Mouse (Mus musculus): ENCODE results near the gene Gga3. TPM values are rescaled to one million over a fixed set of nuclear protein-coding genes. Genes with fewer than 3 reads are reported as not detected.

Gene Gga3
- polyA plus RNA-seq, 1 experiment from 2014 or later: 24.5 TPM

GRCm38 (mm10) chr11:115641664-115642036, 37.8 kb upstream of the Gga3 start:
- 0 out of 2 replicates have a peak, but pooled peaks cover 3% of the 10 kb centered on the region for H3K4me1 ChIP-seq (ENCODE audit: insufficient read depth, low read length)
- no peaks in the 10 kb centered on the region for H3K9me3 ChIP-seq (ENCODE audit: low read length)
- no peak overlapping the region for H3K27ac ChIP-seq (ENCODE audit: low read length)
- H3K4me3 ChIP-seq (ENCODE audit: low read length): no peak overlapping the region
- peaks cover 9% of the 10 kb centered on the region; the same call in 1 of the 2 replicates for H3K36me3 ChIP-seq (ENCODE audit: insufficient read depth, low read length)
- no peak overlapping the region for H3K4me2 ChIP-seq (replicated peaks; ENCODE audit: low read depth, low read length)
- ATAC-seq (ENCODE audit: low FRiP score, low TSS enrichment): no peak
- H3K9ac ChIP-seq (replicated peaks; ENCODE audit: low read length): no peak overlapping the region
- WGBS: 85% methylated on average over 4 of the region's 4 CpGs
- H3K27me3 ChIP-seq (ENCODE audit: insufficient read depth, low read length): no peaks in the 10 kb centered on the region

GRCm38 (mm10) chr11:115640978-115641663, 37.3 kb upstream of the Gga3 start:
- H3K36me3 ChIP-seq (ENCODE audit: insufficient read depth, low read length): 0 out of 2 replicates have a peak, but pooled peaks cover 7% of the 10 kb centered on the region
- H3K9me3 ChIP-seq (ENCODE audit: low read length): no peaks in the 10 kb centered on the region
- 47% methylated on average over 14 of the region's 14 CpGs for WGBS
- no peak overlapping the region for H3K4me3 ChIP-seq (ENCODE audit: low read length)
- no peaks in the 10 kb centered on the region for H3K27me3 ChIP-seq (ENCODE audit: insufficient read depth, low read length)
- no peak overlapping the region for H3K9ac ChIP-seq (replicated peaks; ENCODE audit: low read length)
- ATAC-seq (ENCODE audit: low FRiP score, low TSS enrichment): no peak; the same call in 1 of the 2 replicates
- H3K27ac ChIP-seq (ENCODE audit: low read length): no peak overlapping the region
- H3K4me1 ChIP-seq (ENCODE audit: insufficient read depth, low read length): 0 out of 2 replicates have a peak, but pooled peaks cover 3% of the 10 kb centered on the region
- no peak overlapping the region for H3K4me2 ChIP-seq (replicated peaks; ENCODE audit: low read depth, low read length)

GRCm38 (mm10) chr11:115640311-115640828, 36.5 kb upstream of the Gga3 start:
- Histone ChIP-seq H3K4me3 (ENCODE audit: low read length) (no peak overlapping the region), H3K36me3 (ENCODE audit: insufficient read depth, low read length) (0 out of 2 replicates have a peak, but pooled peaks cover 7% of the 10 kb centered on the region), H3K9me3 (ENCODE audit: low read length) (no peaks in the 10 kb centered on the region), H3K27ac (ENCODE audit: low read length) (no peak overlapping the region), H3K4me2 (replicated peaks; ENCODE audit: low read depth, low read length) (no peak overlapping the region), H3K27me3 (ENCODE audit: insufficient read depth, low read length) (no peaks in the 10 kb centered on the region), H3K9ac (replicated peaks; ENCODE audit: low read length) (no peak overlapping the region), H3K4me1 (ENCODE audit: insufficient read depth, low read length) (0 out of 2 replicates have a peak, but pooled peaks cover 3% of the 10 kb centered on the region)
- no peak for ATAC-seq (ENCODE audit: low FRiP score, low TSS enrichment)
- 86% methylated on average over 3 of the region's 4 CpGs for WGBS

GRCm38 (mm10) chr11:115639540-115639939, 35.7 kb upstream of the Gga3 start:
- Histone ChIP-seq H3K27me3 (ENCODE audit: insufficient read depth, low read length) (no peaks in the 10 kb centered on the region), H3K4me3 (ENCODE audit: low read length) (no peak overlapping the region), H3K4me2 (replicated peaks; ENCODE audit: low read depth, low read length) (no peak overlapping the region), H3K27ac (ENCODE audit: low read length) (no peak overlapping the region), H3K4me1 (ENCODE audit: insufficient read depth, low read length) (0 out of 2 replicates have a peak, but pooled peaks cover 3% of the 10 kb centered on the region), H3K9me3 (ENCODE audit: low read length) (no peaks in the 10 kb centered on the region), H3K9ac (replicated peaks; ENCODE audit: low read length) (no peak overlapping the region), H3K36me3 (ENCODE audit: insufficient read depth, low read length) (0 out of 2 replicates have a peak, but pooled peaks cover 4% of the 10 kb centered on the region)
- WGBS: 66% methylated on average over 4 of the region's 4 CpGs
- peak; percentile 2; the same call in 1 of the 2 replicates for ATAC-seq (ENCODE audit: low FRiP score, low TSS enrichment)

- H3K4me1 ChIP-seq (ENCODE audit: insufficient read depth, low read length): 0 out of 2 replicates have a peak, but pooled peaks cover 3% of the 10 kb centered on the region
- H3K9ac ChIP-seq (replicated peaks; ENCODE audit: low read length): no peak overlapping the region
- no peak overlapping the region for H3K27ac ChIP-seq (ENCODE audit: low read length)
- H3K4me3 ChIP-seq (ENCODE audit: low read length): no peak overlapping the region
- WGBS: 59% methylated on average over 5 of the region's 5 CpGs
- no peaks in the 10 kb centered on the region for H3K27me3 ChIP-seq (ENCODE audit: insufficient read depth, low read length)
- no peak overlapping the region for H3K4me2 ChIP-seq (replicated peaks; ENCODE audit: low read depth, low read length)
- peak; percentile 37; the same call in 1 of the 2 replicates for ATAC-seq (ENCODE audit: low FRiP score, low TSS enrichment)
- no peaks in the 10 kb centered on the region for H3K36me3 ChIP-seq (ENCODE audit: insufficient read depth, low read length)
- no peaks in the 10 kb centered on the region for H3K9me3 ChIP-seq (ENCODE audit: low read length)
Measured at GRCm38 (mm10) chr11:115638498-115639409, 34.9 kb upstream of the Gga3 start.

GRCm38 (mm10) chr11:115636960-115637359, 33.1 kb upstream of the Gga3 start:
- H3K4me2 ChIP-seq (replicated peaks; ENCODE audit: low read depth, low read length): no peak overlapping the region
- 0 out of 2 replicates have a peak, but pooled peaks cover 3% of the 10 kb centered on the region for H3K4me1 ChIP-seq (ENCODE audit: insufficient read depth, low read length)
- no peak for ATAC-seq (ENCODE audit: low FRiP score, low TSS enrichment)
- WGBS: 51% methylated on average over 3 of the region's 3 CpGs
- H3K4me3 ChIP-seq (ENCODE audit: low read length): no peak overlapping the region
- no peaks in the 10 kb centered on the region for H3K27me3 ChIP-seq (ENCODE audit: insufficient read depth, low read length)
- no peak overlapping the region for H3K27ac ChIP-seq (ENCODE audit: low read length)
- H3K9ac ChIP-seq (replicated peaks; ENCODE audit: low read length): no peak overlapping the region
- no peaks in the 10 kb centered on the region for H3K36me3 ChIP-seq (ENCODE audit: insufficient read depth, low read length)
- H3K9me3 ChIP-seq (ENCODE audit: low read length): no peaks in the 10 kb centered on the region

- Histone ChIP-seq H3K9me3 (ENCODE audit: low read length) (no peaks in the 10 kb centered on the region), H3K27ac (ENCODE audit: low read length) (no peak overlapping the region), H3K36me3 (ENCODE audit: insufficient read depth, low read length) (no peaks in the 10 kb centered on the region), H3K4me1 (ENCODE audit: insufficient read depth, low read length) (0 out of 2 replicates have a peak, but pooled peaks cover 3% of the 10 kb centered on the region), H3K9ac (replicated peaks; ENCODE audit: low read length) (no peak overlapping the region), H3K4me3 (ENCODE audit: low read length) (no peak overlapping the region), H3K4me2 (replicated peaks; ENCODE audit: low read depth, low read length) (no peak overlapping the region), H3K27me3 (ENCODE audit: insufficient read depth, low read length) (no peaks in the 10 kb centered on the region)
- no peak for ATAC-seq (ENCODE audit: low FRiP score, low TSS enrichment)
- WGBS: 66% methylated on average over 8 of the region's 8 CpGs
Measured at GRCm38 (mm10) chr11:115635484-115635883, 31.6 kb upstream of the Gga3 start.

- H3K9me3 ChIP-seq (ENCODE audit: low read length): no peaks in the 10 kb centered on the region
- H3K36me3 ChIP-seq (ENCODE audit: insufficient read depth, low read length): no peaks in the 10 kb centered on the region
- H3K27ac ChIP-seq (ENCODE audit: low read length): no peak overlapping the region
- no peak for ATAC-seq (ENCODE audit: low FRiP score, low TSS enrichment)
- 83% methylated on average over 8 of the region's 8 CpGs for WGBS
- H3K4me2 ChIP-seq (replicated peaks; ENCODE audit: low read depth, low read length): no peak overlapping the region
- H3K9ac ChIP-seq (replicated peaks; ENCODE audit: low read length): no peak overlapping the region
- no peak overlapping the region for H3K4me3 ChIP-seq (ENCODE audit: low read length)
- no peaks in the 10 kb centered on the region for H3K27me3 ChIP-seq (ENCODE audit: insufficient read depth, low read length)
- H3K4me1 ChIP-seq (ENCODE audit: insufficient read depth, low read length): 0 out of 2 replicates have a peak, but pooled peaks cover 3% of the 10 kb centered on the region
Measured at GRCm38 (mm10) chr11:115635041-115635440, 31.2 kb upstream of the Gga3 start.

GRCm38 (mm10) chr11:115634109-115634508, 30.3 kb upstream of the Gga3 start:
- Histone ChIP-seq H3K9me3 (ENCODE audit: low read length) (no peaks in the 10 kb centered on the region), H3K9ac (replicated peaks; ENCODE audit: low read length) (no peak overlapping the region), H3K4me3 (ENCODE audit: low read length) (no peak overlapping the region), H3K4me2 (replicated peaks; ENCODE audit: low read depth, low read length) (no peak overlapping the region), H3K36me3 (ENCODE audit: insufficient read depth, low read length) (no peaks in the 10 kb centered on the region), H3K4me1 (ENCODE audit: insufficient read depth, low read length) (no peaks in the 10 kb centered on the region), H3K27me3 (ENCODE audit: insufficient read depth, low read length) (no peaks in the 10 kb centered on the region), H3K27ac (ENCODE audit: low read length) (no peak overlapping the region)
- 58% methylated on average over 4 of the region's 4 CpGs for WGBS
- ATAC-seq (ENCODE audit: low FRiP score, low TSS enrichment): no peak
